Mouse (Mus musculus): ENCODE results near the gene Rab37. TPM values are rescaled to one million over a fixed set of nuclear protein-coding genes. Genes with fewer than 3 reads are reported as not detected.

The Rab37 gene
- polyA plus RNA-seq, 1 experiment from 2014 or later = 1.7 TPM

GRCm38 (mm10) chr11:115167631-115168249 lies 76.5 kb downstream of the Rab37 start:
- no peak overlapping the region for H3K9ac ChIP-seq (ENCODE audit: low read length)
- ATAC-seq (ENCODE audit: low FRiP score, low TSS enrichment) = no peak
- no peaks in the 10 kb centered on the region for H3K27me3 ChIP-seq (ENCODE audit: control insufficient read depth, insufficient read depth, low read length)
- peaks cover 12% of the 10 kb centered on the region for H3K4me1 ChIP-seq (replicated peaks; ENCODE audit: control insufficient read depth, insufficient read depth)
- H3K36me3 ChIP-seq (ENCODE audit: control insufficient read depth, insufficient read depth, low read length) = no peaks in the 10 kb centered on the region
- H3K9me3 ChIP-seq (ENCODE audit: control insufficient read depth, low read length) = no peaks in the 10 kb centered on the region
- no peak for TF ChIP-seq EP300 (optimal IDR thresholded peaks at IDR 0.05)
- TF ChIP-seq CTCF (IDR thresholded peaks at IDR 0.05; ENCODE audit: low read depth) = no peak
- 75% methylated on average over 8 of the region's 8 CpGs for WGBS
- no peak overlapping the region for H3K27ac ChIP-seq (replicated peaks)
- DNase-seq (ENCODE audit: low spot score) = no peak
- H3K4me2 ChIP-seq (replicated peaks; ENCODE audit: low read depth) = no peak overlapping the region
- H3K4me3 ChIP-seq (ENCODE audit: low read depth, low read length) = no peak overlapping the region

GRCm38 (mm10) chr11:115169430-115169829 lies 78.2 kb downstream of the Rab37 start:
- DNase-seq (ENCODE audit: low spot score) = no peak
- H3K9ac ChIP-seq (ENCODE audit: low read length) = no peak overlapping the region
- H3K4me1 ChIP-seq (replicated peaks; ENCODE audit: control insufficient read depth, insufficient read depth) = peaks cover 19% of the 10 kb centered on the region
- no peaks in the 10 kb centered on the region for H3K9me3 ChIP-seq (ENCODE audit: control insufficient read depth, low read length)
- no peak for ATAC-seq (ENCODE audit: low FRiP score, low TSS enrichment)
- H3K36me3 ChIP-seq (ENCODE audit: control insufficient read depth, insufficient read depth, low read length) = no peaks in the 10 kb centered on the region
- WGBS = 86% methylated on average over 4 of the region's 4 CpGs
- TF ChIP-seq EP300 (optimal IDR thresholded peaks at IDR 0.05) (no peak), CTCF (IDR thresholded peaks at IDR 0.05; ENCODE audit: low read depth) (no peak)
- H3K4me3 ChIP-seq (ENCODE audit: low read depth, low read length) = no peak overlapping the region
- H3K27ac ChIP-seq (replicated peaks) = no peak overlapping the region
- H3K27me3 ChIP-seq (ENCODE audit: control insufficient read depth, insufficient read depth, low read length) = no peaks in the 10 kb centered on the region
- H3K4me2 ChIP-seq (replicated peaks; ENCODE audit: low read depth) = no peak overlapping the region

DNA sequence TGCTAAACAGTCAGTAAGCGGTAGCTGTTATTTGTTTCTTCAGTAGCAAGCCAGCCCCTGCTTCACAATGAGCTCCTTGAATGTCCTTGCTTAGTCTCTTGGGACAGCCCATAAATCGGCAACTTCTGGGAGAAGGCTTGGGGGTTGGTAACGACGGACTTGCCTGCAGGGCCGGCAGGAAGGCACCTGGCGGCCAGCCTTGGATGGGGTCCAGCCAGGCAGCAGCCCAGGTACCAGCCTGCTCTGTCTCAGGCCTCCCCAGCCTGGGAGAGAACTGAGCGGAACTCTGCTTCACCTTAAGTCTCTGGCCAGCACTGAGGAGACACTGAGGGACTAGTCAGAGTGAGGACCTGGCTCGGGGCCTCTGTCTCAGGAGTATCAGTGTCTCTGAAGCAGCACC lies 79.9 kb downstream of the Rab37 start:
- Histone ChIP-seq H3K4me3 (ENCODE audit: low read depth, low read length) (no peak overlapping the region), H3K9ac (ENCODE audit: low read length) (no peak overlapping the region), H3K9me3 (ENCODE audit: control insufficient read depth, low read length) (no peaks in the 10 kb centered on the region), H3K4me1 (replicated peaks; ENCODE audit: control insufficient read depth, insufficient read depth) (peaks cover 19% of the 10 kb centered on the region), H3K36me3 (ENCODE audit: control insufficient read depth, insufficient read depth, low read length) (no peaks in the 10 kb centered on the region), H3K27me3 (ENCODE audit: control insufficient read depth, insufficient read depth, low read length) (no peaks in the 10 kb centered on the region), H3K27ac (replicated peaks) (peak overlapping the region; percentile 40; the same call in 1 of the 2 replicates), H3K4me2 (replicated peaks; ENCODE audit: low read depth) (no peak overlapping the region)
- TF ChIP-seq EP300 (optimal IDR thresholded peaks at IDR 0.05) (no peak), CTCF (IDR thresholded peaks at IDR 0.05; ENCODE audit: low read depth) (no peak)
- peak; percentile 60 for DNase-seq (ENCODE audit: low spot score)
- ATAC-seq (ENCODE audit: low FRiP score, low TSS enrichment) = peak; percentile 31; the same call in 1 of the 2 replicates
- WGBS = 48% methylated on average over 8 of the region's 8 CpGs

GRCm38 (mm10) chr11:115172825-115173287 lies 81.6 kb downstream of the Rab37 start:
- Histone ChIP-seq H3K9me3 (ENCODE audit: control insufficient read depth, low read length) (no peaks in the 10 kb centered on the region), H3K4me1 (replicated peaks; ENCODE audit: control insufficient read depth, insufficient read depth) (peaks cover 19% of the 10 kb centered on the region), H3K36me3 (ENCODE audit: control insufficient read depth, insufficient read depth, low read length) (no peaks in the 10 kb centered on the region), H3K4me2 (replicated peaks; ENCODE audit: low read depth) (peak overlapping the region; percentile 11; the same call in 1 of the 2 replicates), H3K27me3 (ENCODE audit: control insufficient read depth, insufficient read depth, low read length) (no peaks in the 10 kb centered on the region), H3K27ac (replicated peaks) (peak overlapping the region; percentile 80; the same call in 1 of the 2 replicates), H3K4me3 (ENCODE audit: low read depth, low read length) (no peak overlapping the region), H3K9ac (ENCODE audit: low read length) (no peak overlapping the region)
- ATAC-seq (ENCODE audit: low FRiP score, low TSS enrichment) = peak; percentile 50
- TF ChIP-seq CTCF (IDR thresholded peaks at IDR 0.05; ENCODE audit: low read depth) (no peak), EP300 (optimal IDR thresholded peaks at IDR 0.05) (no peak)
- 42% methylated on average over 4 of the region's 4 CpGs for WGBS
- peak; percentile 79 for DNase-seq (ENCODE audit: low spot score)

- H3K27ac ChIP-seq (replicated peaks) = peak overlapping the region; percentile 80
- TF ChIP-seq CTCF (IDR thresholded peaks at IDR 0.05; ENCODE audit: low read depth) (0 out of 2 replicates have a peak, but pooled peaks have one; percentile 4), EP300 (optimal IDR thresholded peaks at IDR 0.05) (no peak)
- H3K9ac ChIP-seq (ENCODE audit: low read length) = peak overlapping the region; percentile 35; the same call in 1 of the 2 replicates
- 20% methylated on average over 16 of the region's 16 CpGs for WGBS
- peaks cover 21% of the 10 kb centered on the region for H3K4me1 ChIP-seq (replicated peaks; ENCODE audit: control insufficient read depth, insufficient read depth)
- peak; percentile 59 for ATAC-seq (ENCODE audit: low FRiP score, low TSS enrichment)
- H3K36me3 ChIP-seq (ENCODE audit: control insufficient read depth, insufficient read depth, low read length) = no peaks in the 10 kb centered on the region
- peak; percentile 77 for DNase-seq (ENCODE audit: low spot score)
- no peak overlapping the region for H3K4me3 ChIP-seq (ENCODE audit: low read depth, low read length)
- no peaks in the 10 kb centered on the region for H3K27me3 ChIP-seq (ENCODE audit: control insufficient read depth, insufficient read depth, low read length)
- no peaks in the 10 kb centered on the region for H3K9me3 ChIP-seq (ENCODE audit: control insufficient read depth, low read length)
- H3K4me2 ChIP-seq (replicated peaks; ENCODE audit: low read depth) = peak overlapping the region; percentile 20
Measured at GRCm38 (mm10) chr11:115173549-115174339, 82.5 kb downstream of the Rab37 start.
